Mouse (Mus musculus) T-helper 2 cell (primary cell): Measurements from ENCODE around the gene Ecel1.

Source experiments
- in situ Hi-C: fragments of 300-600 bp; cut with MboI, MseI; formaldehyde crosslinking; loops from one replicate; pipeline ENCODE4 v1.15.1; 2025; ENCODE audit warnings: high pct_unique_total_duplicates

Gene Ecel1

DNA sequence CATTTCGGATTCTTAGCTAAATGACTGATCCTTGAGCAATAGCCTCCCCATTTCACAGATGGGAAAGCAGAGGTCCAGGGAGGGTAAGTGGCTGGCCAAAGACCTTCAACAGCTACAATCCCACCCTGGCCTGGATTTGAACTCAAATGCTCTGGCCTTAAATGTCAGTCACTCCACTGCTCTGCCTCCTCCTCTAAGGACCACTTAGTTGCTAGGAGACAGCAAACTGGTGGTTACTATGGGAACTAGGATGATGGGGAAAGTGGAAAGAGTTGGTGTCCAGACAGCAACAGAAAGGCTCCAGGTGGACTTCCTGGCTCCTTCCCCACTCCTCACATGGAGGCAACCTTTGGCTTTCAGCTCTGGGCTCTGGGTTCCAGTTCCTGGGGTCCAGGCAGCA lies 15.0 kb upstream of the Ecel1 start:
- in situ Hi-C loops, result loop anchor here (5.0 kb wide), 1 partner anchor 36 kb away; no protein-coding TSS in a partner anchor

- in situ Hi-C loops, result loop anchor here (5.0 kb wide), 1 partner anchor 37 kb away; no protein-coding TSS in a partner anchor
Measured at GRCm38 (mm10) chr1:87170458-87170857, 14.1 kb upstream of the Ecel1 start.

- in situ Hi-C loops, result loop anchor here (10.0 kb wide), 1 partner anchor 310 kb away; the partner anchor contains the start of gene Snorc
Measured at GRCm38 (mm10) chr1:87164796-87165184, 8.5 kb upstream of the Ecel1 start.

GRCm38 (mm10) chr1:87164164-87164795 lies 8.0 kb upstream of the Ecel1 start:
- in situ Hi-C loops, result loop anchor here (10.0 kb wide), 1 partner anchor 311 kb away; the partner anchor contains the start of gene Snorc

DNA sequence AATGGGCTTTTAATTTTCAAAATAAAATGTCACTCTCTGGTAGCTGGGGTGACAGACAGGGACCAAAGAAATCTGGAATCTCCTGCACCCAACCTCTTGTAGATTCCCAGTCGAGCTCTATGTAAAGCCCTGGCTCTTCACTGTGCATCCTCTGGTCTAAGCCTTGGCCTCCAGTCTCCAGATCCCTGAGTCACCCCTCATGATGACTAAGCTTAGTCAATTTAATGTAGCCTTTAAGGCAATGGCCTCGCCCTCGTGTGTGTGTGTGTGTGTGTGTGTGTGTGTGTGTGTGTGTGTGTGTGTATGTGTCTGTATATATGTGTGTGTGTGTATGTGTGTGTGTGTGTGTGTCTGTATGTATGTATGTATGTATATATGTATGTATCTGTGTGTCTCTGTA lies 3.1 kb upstream of the Ecel1 start:
- in situ Hi-C loops, result no loop called here

DNA sequence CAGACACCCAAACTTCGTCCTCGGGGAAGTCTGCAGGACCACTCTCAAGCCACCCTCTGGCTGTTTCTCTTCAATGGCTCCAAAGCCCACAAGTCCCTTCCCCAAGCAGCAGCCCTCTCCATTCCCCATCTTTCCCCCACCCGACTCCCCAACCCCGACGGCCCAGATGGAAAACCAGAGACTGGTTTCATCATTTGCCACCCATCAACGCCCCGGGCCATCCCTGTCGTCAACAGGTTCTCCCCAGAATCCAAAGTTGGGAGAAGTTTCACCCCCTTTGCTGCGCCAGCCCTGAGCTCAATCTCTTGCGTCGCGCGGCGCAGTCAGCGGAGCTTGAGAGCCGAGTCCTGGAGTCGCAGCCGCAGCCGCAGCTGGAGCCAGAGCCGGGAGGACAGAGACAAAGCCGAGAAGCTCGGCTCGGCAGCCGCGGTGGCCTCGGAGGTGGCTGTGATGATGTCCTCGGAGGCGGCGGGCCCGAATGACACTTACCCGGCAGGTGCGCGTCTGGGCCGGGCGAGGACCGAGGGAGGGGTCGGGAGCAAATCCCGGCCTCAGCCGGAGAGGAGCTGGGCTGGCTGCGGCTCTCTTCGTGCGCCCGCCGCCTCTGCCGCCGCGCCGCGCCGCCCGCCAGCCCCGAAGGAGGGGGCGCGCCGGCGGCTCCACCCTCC lies 656 bp downstream of the Ecel1 start:
- in situ Hi-C loops, result no loop called here

DNA sequence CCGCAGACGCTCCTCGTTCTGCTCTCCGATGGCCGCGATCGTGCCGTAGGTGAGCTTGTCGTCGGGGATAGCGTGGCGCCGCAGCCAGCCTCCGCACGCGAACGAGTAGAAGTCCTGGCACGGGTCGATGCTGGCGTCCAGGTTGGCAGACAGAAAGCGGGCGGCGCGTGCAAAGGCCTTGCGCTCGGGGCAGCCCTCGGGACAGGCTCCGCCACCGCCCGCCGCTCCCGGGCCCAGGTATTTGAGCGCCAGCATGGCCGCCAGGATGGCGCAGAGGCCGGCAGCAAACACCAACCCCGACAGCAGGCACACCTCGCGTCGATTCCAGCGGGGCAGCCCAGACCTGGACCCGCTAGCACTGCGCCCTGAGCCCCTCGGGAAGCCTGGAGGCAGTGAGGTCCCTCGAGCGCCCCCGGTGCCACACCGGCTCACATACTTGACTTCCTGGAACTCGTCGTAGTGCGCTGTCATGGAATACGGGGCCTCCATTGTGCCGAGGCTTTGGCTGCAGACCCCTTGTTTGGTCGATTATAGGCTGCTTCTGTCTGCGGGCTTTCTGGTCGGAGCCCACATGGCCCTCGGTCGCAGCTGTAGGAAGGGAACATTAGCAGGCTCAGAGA lies 1.7 kb downstream of the Ecel1 start:
- in situ Hi-C loops, result no loop called here

- in situ Hi-C loops, result no loop called here
Measured at GRCm38 (mm10) chr1:87153776-87154500, 2.4 kb downstream of the Ecel1 start.

DNA sequence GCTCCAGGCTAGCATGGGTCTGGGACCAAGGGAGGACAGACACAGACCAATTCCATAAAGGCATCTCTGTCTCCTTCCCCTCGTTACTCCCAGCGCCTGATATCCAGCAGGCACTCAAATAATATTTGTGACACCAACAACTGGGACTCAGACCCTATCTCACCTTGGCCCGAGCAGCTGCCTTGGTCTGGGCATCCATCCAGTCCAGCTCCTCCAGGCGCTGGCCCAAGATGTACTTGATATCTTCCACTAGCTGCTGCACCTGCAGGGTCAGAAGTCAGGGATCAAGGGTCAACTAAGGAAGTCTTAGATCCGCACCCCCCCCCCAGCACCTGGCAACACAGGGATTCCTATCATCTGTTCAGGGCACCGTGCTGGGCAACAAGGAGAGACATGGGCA lies 5.0 kb downstream of the Ecel1 start:
- in situ Hi-C loops, result no loop called here

GRCm38 (mm10) chr1:87149422-87149821 lies 6.9 kb downstream of the Ecel1 start:
- in situ Hi-C loops, result no loop called here

DNA sequence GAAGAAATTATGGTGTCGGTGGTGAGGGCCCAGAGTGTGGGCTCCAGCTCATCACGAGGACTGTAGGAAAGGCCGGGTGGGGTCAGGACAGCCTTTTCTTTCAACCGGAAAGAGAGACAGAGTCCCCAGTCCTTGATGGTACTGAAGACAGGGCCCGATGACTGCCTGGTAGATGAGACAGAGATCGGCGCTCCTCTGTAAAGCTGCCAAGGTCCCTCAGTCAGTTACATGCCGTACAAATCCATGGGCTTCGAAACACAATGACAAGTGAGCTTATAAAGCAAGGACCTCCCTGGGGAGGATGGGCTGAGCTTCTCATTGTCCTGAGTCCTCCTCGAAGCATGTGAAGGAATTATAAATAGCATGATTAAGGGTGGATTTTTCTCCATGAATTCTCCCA lies 13.2 kb downstream of the Ecel1 start:
- in situ Hi-C loops, result no loop called here

- in situ Hi-C loops, result no loop called here
Measured at GRCm38 (mm10) chr1:87142456-87142855, 13.9 kb downstream of the Ecel1 start.

- in situ Hi-C loops, result no loop called here
Measured at GRCm38 (mm10) chr1:87141550-87141949, 14.8 kb downstream of the Ecel1 start.

- in situ Hi-C loops, result no loop called here
Measured at GRCm38 (mm10) chr1:87131803-87132202, 24.5 kb downstream of the Ecel1 start.

DNA sequence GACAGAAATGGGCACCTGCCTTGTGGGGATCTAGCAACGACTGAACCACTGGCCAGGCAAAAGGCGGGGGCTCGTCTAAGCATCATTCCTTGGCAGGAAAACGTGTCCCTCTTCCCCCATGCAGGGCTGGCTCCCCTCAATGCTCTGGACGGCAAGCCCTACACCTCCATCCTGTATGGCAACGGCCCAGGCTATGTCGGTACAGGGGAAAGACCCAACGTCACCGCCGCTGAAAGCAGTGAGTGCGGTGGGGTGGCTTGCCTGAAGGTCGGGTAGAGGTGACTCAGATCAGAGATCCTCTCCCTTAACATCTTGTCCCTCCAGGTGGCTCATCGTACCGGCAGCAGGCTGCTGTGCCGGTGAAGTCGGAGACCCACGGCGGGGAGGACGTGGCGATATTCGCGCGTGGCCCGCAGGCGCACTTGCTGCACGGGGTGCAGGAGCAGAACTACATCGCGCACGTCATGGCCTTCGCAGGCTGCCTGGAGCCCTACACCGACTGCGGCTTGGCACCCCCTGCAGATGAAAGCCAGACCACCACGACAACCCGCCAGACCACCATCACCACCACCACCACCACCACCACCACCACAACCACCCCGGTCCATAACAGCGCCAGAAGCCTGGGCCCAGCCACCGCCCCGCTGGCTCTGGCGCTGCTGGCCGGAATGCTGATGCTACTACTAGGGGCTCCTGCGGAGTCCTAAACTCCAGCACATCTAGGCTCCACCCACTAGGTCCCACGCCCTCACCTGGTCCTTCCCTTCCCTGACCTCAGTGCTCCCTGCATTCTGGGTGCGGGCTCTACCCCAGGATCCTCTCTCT lies 28.9 kb downstream of the Ecel1 start:
- in situ Hi-C loops, result no loop called here

GRCm38 (mm10) chr1:87124673-87125072 lies 31.6 kb downstream of the Ecel1 start, which contains the start of gene Akp3:
Gene Akp3, plus strand, starts transcription at chr1:87124973.
- in situ Hi-C loops, result no loop called here

- in situ Hi-C loops, result no loop called here
Measured at GRCm38 (mm10) chr1:87114784-87115183, 41.5 kb downstream of the Ecel1 start.

- in situ Hi-C loops, result no loop called here
Measured at GRCm38 (mm10) chr1:87111719-87112354, 44.5 kb downstream of the Ecel1 start.

- in situ Hi-C loops, result no loop called here
Measured at GRCm38 (mm10) chr1:87108564-87108963, 47.8 kb downstream of the Ecel1 start.

- in situ Hi-C loops, result no loop called here
Measured at GRCm38 (mm10) chr1:87106536-87106935, 49.8 kb downstream of the Ecel1 start.

DNA sequence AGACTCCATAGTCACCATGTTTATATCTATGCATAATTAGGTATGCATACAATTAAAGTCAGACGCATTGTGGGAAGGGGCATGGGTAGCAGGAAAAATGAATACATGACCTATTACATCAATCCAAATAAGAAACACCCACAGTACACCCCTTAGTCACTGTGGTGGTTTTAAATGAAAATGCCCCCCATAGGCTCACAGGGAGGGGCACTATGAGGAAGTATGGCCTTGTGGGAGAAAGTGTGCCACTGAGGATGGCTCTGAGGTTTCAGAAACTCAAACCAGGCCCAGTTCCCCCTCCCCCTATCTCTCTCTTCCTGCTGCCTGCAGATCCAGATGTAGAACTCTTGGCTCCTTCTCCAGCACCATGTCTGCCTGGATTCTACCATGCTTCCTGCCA lies 52.4 kb downstream of the Ecel1 start:
- in situ Hi-C loops, result loop anchor here (5.0 kb wide), 1 partner anchor 83 kb away; no protein-coding TSS in a partner anchor
